Mouse (Mus musculus) left cerebral cortex, postnatal 4 days (tissue): ENCODE data around the gene Zfp524. TPM values are rescaled to one million over a fixed set of nuclear protein-coding genes. Genes with fewer than 3 reads are reported as not detected.

Experiments
- DNase-seq: peaks from one replicate; pipeline ENCODE4 v3.0.0-alpha.2; 2022
- intact Hi-C: fragments of 180-260 bp; cut with DNase I; formaldehyde crosslinking; loops from one replicate; pipeline ENCODE4 v1.15.1; 2025
- total RNA-seq, 2 experiments: library from RNA; stranded (reverse); gene quantifications; 2 replicates each; pipeline ENCODE4 v1.2.3; 2021

The Zfp524 gene
- total RNA-seq, 2 experiments from 2014 or later, result 3.9 to 5.0 TPM

DNA sequence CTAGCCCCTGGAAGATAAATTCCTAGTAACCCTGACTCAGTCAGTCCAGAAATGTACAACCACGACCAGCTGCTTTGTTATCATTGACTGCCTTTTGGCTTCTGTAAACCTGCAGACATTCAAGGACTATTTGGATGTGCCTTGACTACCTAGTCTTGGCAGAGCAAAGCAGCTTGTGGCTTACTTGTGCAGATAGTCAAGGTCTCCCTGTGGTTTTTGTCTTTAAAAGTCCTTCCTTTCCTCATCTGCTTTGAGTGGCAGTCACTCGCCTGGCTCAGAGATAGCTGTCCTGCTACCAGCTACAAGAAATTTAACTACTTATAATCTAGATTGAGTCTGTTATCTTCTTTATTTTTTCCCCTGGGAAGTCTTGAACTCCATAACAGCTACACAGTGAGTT, 30.8 kb downstream of the Zfp524 start:
- intact Hi-C loops, result loop anchor here (10.0 kb wide), 1 partner anchor 110 kb away; no protein-coding TSS in a partner anchor
- DNase-seq, result no peak

DNA sequence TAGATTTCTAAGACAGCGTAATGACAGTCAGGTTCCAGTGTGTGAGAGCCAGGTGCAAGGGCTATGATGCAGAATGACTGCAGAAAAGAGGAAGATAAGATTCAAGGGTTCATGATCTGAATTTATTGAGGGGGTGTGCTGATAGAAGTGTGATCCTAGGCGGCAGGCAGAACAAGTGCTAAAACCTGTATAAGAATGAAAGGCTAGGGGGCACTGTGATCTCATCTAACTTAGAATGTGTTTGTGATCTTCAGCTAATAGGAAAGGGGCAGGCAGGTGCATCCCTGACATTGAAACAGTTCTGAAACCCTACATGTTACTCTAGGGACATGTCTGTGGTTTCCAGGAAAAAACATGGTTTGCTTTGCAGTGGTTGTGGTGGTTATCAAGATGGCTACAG, 31.9 kb downstream of the Zfp524 start:
- no peak for DNase-seq
- intact Hi-C loops, result loop anchor here (10.0 kb wide), 1 partner anchor 111 kb away; no protein-coding TSS in a partner anchor

DNA sequence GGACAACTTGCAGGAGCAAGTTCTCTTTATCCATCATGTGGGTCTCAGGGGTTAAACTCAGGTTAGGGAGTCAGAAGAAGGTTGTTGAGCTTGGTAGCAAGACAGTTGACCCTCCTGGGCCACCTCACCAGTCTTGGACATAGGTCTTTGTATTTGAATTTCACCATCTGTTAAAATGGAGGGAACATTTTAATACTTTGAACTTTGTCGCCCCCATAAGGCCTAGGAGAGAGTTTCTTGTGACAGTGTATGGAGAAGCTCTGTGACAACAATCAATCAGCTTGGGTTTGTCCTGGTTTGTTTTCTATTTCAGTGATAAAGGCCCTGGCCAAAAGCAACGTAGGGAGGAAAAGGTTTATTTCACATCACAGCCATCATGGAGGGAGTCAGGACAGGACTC, 33.1 kb downstream of the Zfp524 start:
- intact Hi-C loops, result loop anchor here (10.0 kb wide), 1 partner anchor 113 kb away; no protein-coding TSS in a partner anchor
- no peak for DNase-seq

DNA sequence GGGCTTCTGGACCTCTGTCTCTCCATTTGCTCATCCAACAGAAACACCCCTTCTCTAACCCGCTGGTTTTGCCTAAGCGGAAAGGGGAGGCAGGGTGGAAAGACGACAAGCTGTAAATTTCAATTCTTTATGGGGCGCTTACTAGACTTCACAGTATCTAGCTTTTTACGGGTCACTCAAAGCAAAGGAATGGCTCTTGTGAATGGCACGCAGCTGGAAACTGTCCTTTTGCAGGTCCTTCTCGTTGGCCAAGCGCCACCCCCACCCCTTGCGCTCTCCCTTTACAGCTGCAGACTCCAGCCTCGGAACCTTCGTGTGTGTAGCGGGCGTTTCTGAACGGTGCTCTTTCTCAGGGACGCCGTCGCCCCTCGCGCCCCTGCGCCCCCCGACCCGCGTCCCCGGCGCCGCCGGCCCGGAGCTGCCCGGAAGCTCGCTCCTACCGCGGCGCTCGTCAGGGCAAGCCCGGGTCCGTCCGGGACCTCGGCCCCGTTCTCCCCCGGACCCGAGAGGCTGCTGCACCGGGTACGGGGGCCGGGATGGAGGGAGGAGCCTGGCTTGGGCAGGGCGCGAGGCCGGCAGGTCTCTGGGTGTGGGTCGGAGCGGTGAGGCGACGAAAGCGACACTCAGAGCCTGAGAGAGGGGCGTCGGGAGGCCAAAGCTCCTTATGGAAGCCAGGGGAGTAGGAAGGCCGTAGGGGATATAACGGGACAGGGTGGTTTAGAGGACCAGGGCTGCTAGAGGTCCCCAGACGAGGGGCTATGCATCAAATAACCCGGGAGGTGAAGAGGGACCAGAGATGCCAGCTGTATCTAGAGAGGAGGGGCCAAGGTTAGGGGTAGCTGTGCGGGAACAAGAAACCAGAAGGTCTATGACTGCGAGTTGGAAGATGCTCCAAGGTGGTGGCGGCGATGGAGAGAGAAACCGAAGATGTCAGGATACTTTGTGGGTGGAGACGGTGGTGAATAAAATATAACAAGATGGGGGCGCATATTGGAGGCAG, 37.3 kb downstream of the Zfp524 start, which contains the start of gene Zfp580:
Zfp580 (plus strand) TSS at position 346 of the 1,000 bp plus-strand sequence.
- peak; percentile 81 for DNase-seq
- intact Hi-C loops, result loop anchor here (5.0 kb wide), 1 partner anchor 34 kb away; the partner anchor contains the start of gene Gm44973

- intact Hi-C loops, result loop anchor here (5.0 kb wide), 1 partner anchor 35 kb away; the partner anchor contains the start of gene Gm44973
- no peak for DNase-seq
These were observed 38.2 kb downstream of the Zfp524 start for GRCm38 (mm10) chr7:5052438-5052837.

DNA sequence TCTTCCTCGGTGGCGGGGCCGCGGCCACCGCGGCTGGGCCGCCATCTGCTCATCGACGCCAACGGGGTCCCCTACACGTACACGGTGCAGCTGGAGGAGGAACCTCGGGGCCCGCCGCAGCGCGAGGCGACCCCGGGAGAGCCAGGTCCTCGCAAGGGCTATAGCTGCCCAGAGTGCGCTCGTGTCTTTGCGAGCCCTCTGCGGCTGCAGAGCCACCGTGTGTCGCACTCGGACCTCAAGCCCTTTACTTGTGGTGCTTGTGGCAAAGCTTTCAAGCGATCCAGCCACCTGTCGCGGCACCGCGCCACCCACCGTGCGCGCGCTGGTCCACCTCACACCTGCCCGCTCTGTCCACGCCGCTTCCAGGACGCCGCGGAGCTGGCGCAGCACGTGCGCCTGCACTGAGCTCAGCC, 38.7 kb downstream of the Zfp524 start:
- intact Hi-C loops, result loop anchor here (5.0 kb wide), 1 partner anchor 36 kb away; the partner anchor contains the start of gene Gm44973
- DNase-seq, result no peak

- no peak for DNase-seq
- intact Hi-C loops, result loop anchor here (5.0 kb wide), 1 partner anchor 36 kb away; the partner anchor contains the start of gene Gm44973
These were observed 39.4 kb downstream of the Zfp524 start for GRCm38 (mm10) chr7:5053456-5054179.

DNA sequence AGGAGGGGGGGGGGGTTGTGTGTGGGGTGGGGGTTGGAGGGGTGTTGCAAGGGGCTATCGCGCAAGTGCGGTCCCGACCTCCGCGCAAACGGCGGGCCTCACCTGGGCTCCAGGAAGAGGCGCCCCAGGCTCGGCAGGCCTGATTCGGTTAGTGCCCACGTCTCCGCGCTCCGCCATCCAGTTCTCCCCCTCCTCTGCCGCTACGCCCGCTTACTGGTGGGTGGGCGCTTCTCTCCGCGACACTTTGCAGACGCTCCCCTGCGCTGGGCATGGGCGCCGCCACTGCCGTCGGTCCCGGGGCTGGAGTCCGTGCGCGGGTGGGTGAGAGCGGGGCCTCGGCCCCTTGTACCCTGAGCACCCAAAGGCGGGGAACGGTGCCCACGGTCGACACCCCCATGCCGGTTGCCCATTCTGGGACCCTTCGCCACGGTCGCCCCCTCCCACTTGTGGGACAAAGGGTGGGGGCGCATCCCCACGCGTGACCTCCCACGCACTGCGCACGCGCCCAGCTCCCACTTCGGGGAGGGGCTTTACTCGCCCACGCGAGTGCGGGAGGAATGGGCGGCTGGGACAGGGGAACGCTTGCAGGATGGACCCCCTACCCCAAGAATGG, 42.5 kb downstream of the Zfp524 start:
- intact Hi-C loops, result no loop called here
- DNase-seq, result peak; percentile 50

DNA sequence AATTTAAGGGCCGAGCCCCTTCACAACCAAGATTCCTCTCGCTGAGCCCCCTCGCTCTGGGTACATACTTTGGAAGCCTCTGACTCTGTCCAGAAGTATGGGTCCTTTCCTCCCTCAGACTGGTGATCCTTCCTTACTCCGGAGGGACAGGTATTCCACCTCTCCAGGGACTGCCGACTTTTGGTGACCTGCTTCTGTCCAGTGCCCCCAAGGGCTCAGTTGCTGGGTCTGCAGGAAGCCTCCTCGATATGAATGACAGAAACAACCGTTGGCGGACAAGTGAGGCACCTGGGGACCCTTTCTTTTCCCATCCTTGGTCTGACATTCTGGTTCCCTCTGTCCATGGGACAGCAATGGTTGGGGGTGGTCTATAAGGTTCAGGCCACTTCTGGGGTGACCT, 43.2 kb downstream of the Zfp524 start:
- DNase-seq, result no peak
- intact Hi-C loops, result no loop called here

DNA sequence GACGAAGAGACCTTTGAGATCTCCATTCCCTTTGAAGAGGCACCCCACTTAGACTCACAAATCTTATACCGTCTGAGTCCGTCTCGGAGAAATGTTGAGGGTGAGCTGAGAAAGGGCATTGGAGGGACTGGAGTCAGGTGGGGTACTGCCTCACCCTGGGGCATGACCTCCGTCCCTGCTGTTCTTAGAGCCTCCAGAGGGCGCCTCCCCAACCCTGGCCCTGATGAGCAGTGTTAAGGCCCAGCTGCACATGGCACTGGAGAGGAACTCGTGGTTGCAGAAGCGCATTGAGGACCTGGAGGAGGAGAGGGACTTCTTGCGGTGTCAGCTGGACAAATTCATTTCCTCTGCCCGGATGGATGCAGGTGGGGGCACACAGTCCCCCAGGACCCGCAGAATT, 43.6 kb downstream of the Zfp524 start:
- no peak for DNase-seq
- intact Hi-C loops, result no loop called here

DNA sequence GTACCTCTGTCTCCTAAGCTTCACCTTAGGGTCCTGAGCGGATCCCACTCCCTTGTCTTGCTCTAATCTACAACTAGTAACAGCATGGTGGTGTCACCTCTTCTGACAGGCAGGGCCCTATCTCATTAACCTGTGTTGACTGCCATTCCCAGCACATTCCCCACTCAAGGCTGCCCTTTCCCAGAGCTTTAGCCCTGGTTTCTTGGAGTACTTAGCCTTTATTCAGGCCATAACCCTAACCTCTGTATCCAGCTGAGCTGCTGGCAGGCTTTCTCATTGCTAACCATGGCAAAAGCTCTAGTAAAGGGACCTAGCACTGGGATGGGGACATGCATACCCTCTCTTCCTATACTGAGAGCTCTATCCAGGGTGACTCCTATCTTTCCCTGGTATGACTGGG, 44.4 kb downstream of the Zfp524 start:
- intact Hi-C loops, result no loop called here
- DNase-seq, result no peak

GRCm38 (mm10) chr7:5059421-5059820, 45.2 kb downstream of the Zfp524 start:
- DNase-seq, result no peak
- intact Hi-C loops, result no loop called here

GRCm38 (mm10) chr7:5060239-5060731, 46.1 kb downstream of the Zfp524 start:
- intact Hi-C loops, result no loop called here
- peak; percentile 88 for DNase-seq

DNA sequence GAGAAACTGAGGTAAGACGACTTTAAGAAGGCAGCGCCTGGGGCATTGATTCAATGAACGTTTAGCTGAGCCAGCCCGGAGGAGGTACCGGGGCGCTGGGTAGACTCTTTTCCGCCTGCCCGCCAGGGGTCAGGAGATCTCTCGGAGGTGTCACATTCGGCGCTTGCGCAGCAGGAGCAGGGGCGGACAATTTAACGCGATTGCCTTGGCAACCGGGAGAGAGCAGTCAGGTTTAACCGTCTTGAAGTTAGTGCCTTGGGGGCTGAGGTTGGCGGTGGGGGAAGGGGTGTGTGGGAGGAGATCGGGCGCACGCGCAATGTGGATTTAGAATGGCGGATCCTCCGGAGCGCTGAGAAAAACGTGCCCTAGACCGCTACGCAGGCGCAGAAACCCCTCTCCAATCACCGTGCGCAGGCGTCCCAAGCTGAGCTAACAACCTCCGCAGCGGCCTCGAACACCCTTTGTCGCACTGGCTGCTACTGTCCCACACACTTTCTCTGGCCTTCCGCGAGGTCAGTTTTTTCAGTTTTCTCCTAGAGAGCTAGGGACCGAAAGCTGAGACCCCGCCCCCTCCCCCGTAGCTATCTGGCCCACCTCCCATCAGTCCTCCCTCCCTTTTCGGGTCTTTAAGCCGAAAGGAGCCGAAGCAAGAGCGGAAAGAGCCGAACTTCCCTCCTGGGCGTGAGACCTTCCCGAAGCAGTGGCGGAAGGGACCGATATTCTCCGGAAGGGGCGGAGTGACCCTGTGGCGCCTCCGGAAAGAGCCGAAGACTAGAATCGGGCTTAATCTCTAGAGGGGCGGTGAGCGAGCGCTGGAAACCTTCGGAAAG, 46.9 kb downstream of the Zfp524 start:
- peak; percentile 99 for DNase-seq

DNA sequence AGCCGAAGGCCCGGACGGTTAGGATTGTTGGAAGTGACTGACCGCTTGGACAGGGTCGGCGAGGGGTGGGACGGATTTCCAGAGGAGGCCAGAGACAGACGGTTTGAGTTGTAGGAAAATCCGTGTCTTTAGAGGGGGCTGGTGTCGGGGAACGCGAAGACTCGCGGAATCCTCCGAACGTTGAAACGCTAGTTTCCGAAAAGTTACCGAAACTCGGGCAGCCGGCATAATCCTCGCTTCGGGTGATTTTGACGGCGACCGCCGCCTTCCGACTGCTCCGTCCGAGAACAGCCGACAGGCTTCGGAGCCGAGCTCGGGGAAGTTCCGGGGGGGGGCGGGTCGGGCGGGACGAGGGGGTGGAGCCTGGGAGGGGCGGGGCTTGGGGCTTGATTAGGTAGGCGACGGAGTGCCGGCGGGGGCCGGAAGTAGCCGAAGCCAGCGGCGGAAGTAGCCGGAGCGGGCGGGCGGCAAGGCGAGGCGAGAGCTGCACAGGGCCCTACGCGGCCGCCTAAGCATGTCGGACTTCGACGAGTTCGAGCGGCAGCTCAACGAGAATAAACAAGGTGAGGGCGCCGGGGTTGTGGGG, 47.7 kb downstream of the Zfp524 start, which contains the start of gene U2af2:
U2af2 (plus strand) TSS at position 370 of the 586 bp plus-strand sequence.
- intact Hi-C loops, result no loop called here
- peak; percentile 97 for DNase-seq

More for the DNA sequence above, 46.9 kb downstream of the Zfp524 start:
- intact Hi-C loops, result no loop called here

- peak; percentile 65 for DNase-seq
- intact Hi-C loops, result no loop called here
These were observed 48.3 kb downstream of the Zfp524 start for GRCm38 (mm10) chr7:5062360-5063001.

- intact Hi-C loops, result no loop called here
- no peak for DNase-seq
These were observed 50.7 kb downstream of the Zfp524 start for GRCm38 (mm10) chr7:5064886-5065285.
